Mouse (Mus musculus) kidney, adult 2 months (tissue): ENCODE measurements around the gene Limd1.

Source experiments
- CTCF ChIP-seq: fragments of 200-500 bp; conservative IDR thresholded peaks from 2 replicates; pipeline ENCODE4 v1.5.1; 2011; ENCODE audit warnings: low read depth, mild to moderate bottlenecking, control low read depth, low read length, moderate library complexity, mixed read lengths; ENCODE audit not compliant: insufficient read depth, insufficient read length
- POLR2A ChIP-seq: fragments of 200-500 bp; IDR thresholded peaks from one replicate; pipeline ENCODE4 v1.6.1; 2011; ENCODE audit warnings: low read depth, low read length, control low read depth

GRCm38 (mm10) chr9:123430973-123431372 is 47.5 kb upstream of the Limd1 start:
- TF ChIP-seq CTCF, result no peak
- TF ChIP-seq POLR2A, result no peak
